Mouse (Mus musculus) forebrain, embryonic 11.5 days (tissue): ENCODE measurements around the gene Hist1h2ad. TPM values are rescaled to one million over a fixed set of nuclear protein-coding genes. Genes with fewer than 3 reads are reported as not detected.
A peak's percentile ranks its signal among the peaks of the same experiment; 100 is the strongest.
"Not testable (repeated sequence)": the region's sequence is repeated elsewhere in the genome, so short reads cannot be mapped to it uniquely, and the experiment has no call there.

Experiments used
- ATAC-seq: fragments of 200-750 bp; cut with Nextera tagmentation; replicated peaks from 2 replicates; pipeline ENCODE4 v1.8.0; 2017; ENCODE audit warnings: moderate TSS enrichment; ENCODE audit not compliant: low FRiP score
- DNase-seq: peaks from one replicate; pipeline ENCODE4 v3.0.0-alpha.2; 2017; ENCODE audit warnings: low spot score
- H3K27ac ChIP-seq: fragments of 300-500 bp; sonication (generic); 2 replicates; pipeline ENCODE4 v1.5.1; 2014; ENCODE audit warnings: low read depth, low read length
- H3K27me3 ChIP-seq: fragments of 300-500 bp; sonication (generic); 2 replicates; pipeline ENCODE4 v1.6.1; 2014; ENCODE audit warnings: mild to moderate bottlenecking, low read length, mixed read lengths; ENCODE audit not compliant: control insufficient read depth, insufficient read depth
- H3K36me3 ChIP-seq: fragments of 300-500 bp; sonication (generic); 2 replicates; pipeline ENCODE4 v1.6.1; 2014; ENCODE audit warnings: mild to moderate bottlenecking, low read length, moderate library complexity, mixed read lengths; ENCODE audit not compliant: control insufficient read depth, insufficient read depth
- H3K4me1 ChIP-seq: fragments of 300-500 bp; sonication (generic); replicated peaks from 2 replicates; pipeline ENCODE4 v1.6.1; 2014; ENCODE audit warnings: low read length, mixed read lengths; ENCODE audit not compliant: control insufficient read depth, insufficient read depth
- H3K4me2 ChIP-seq: fragments of 300-500 bp; sonication (generic); 2 replicates; pipeline ENCODE4 v1.6.1; 2014; ENCODE audit warnings: low read depth, mild to moderate bottlenecking, low read length, moderate library complexity, mixed read lengths; ENCODE audit not compliant: severe bottlenecking
- H3K4me3 ChIP-seq: fragments of 300-500 bp; sonication (generic); 2 replicates; pipeline ENCODE4 v1.5.1; 2014; ENCODE audit warnings: low read depth, low read length
- H3K9ac ChIP-seq: fragments of 300-500 bp; sonication (generic); 2 replicates; pipeline ENCODE4 v1.6.1; 2014; ENCODE audit warnings: low read length
- H3K9me3 ChIP-seq: fragments of 300-500 bp; sonication (generic); 2 replicates; pipeline ENCODE4 v1.6.1; 2016; ENCODE audit warnings: low read length, mixed read lengths; ENCODE audit not compliant: control insufficient read depth
- WGBS: fragments of 180-500 bp; shearing (Covaris S2); extraction: QIAGEN DNeasy Blood & Tissue Kit; methylation state at CpG from one replicate; pipeline ENCODE4 v1.1.7; 2014; 5-methylcytosine and 5-hydroxymethylcytosine counted together
- polyA plus RNA-seq: library from polyadenylated mRNA; unstranded; fragments of >200 nt; fragmentation: Nextera tagmentation; extraction: Ambion mirVana; gene quantifications from 2 replicates; pipeline ENCODE4 v1.2.1, GENCODE M21; 2014

The Hist1h2ad gene
- polyA plus RNA-seq, 1 experiment from 2014 or later: 3.0 TPM

DNA sequence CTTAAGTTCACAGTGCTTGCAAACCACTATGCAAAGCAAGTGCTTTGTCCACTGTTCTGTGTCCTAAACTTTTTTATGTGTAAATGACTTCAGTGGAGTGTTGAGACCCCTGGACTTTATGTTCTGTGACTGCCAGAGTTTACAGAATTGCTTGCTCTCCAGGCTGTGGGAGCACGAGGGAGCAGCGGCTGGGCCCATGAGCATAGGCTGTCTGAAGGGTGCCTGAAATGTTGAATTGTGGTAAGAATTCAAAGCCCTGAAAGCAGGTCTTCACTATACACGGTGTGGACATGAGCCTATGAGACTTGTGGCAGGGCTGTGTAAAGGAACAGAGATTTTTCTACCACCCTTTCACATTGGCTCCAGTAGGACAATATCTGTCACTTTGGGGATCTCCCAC is 37.5 kb downstream of the Hist1h2ad start:
- ATAC-seq (no peak), DNase-seq (no peak)
- 88% methylated on average over 3 of the region's 3 CpGs for WGBS
- Histone ChIP-seq H3K27me3 (no peaks in the 10 kb centered on the region), H3K27ac (no peak overlapping the region), H3K4me3 (no peak overlapping the region), H3K9me3 (no peaks in the 10 kb centered on the region), H3K4me1 (no peaks in the 10 kb centered on the region), H3K9ac (no peak overlapping the region), H3K36me3 (no peaks in the 10 kb centered on the region), H3K4me2 (no peak overlapping the region)

DNA sequence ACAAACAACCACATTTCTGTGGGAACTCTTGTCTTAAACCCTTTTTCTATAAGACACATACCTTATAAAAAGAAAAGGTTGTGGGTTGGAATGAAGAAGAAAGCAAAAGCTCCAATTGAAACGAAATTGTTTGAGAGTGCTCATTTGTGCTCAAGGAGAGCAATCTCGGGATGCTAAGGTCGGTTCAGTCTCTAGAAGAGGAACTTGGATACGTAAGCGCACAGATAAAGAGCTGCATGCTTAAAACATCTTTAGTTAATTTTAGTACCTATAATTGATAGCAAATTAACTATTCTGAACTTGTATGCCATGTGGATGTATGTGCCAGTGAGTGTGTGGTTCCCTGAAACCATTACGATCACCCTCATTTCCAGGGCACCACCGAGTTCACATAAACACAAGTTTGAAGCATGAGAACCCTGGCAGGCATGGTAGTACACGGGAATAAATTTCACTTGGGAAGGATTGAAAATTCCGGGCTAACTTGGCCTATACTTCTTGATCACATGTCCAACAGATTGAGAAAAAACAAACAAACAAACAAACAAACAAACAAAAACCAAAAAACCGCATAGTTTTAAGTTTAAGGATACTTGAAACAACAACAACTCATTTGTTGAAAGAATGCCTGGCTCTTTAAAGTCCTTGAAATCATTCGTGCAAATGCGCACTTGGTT is 46.0 kb downstream of the Hist1h2ad start:
- H3K4me2 ChIP-seq: peak overlapping the region; percentile 84
- no peaks in the 10 kb centered on the region; the same call in 1 of the 2 replicates for H3K4me1 ChIP-seq
- peak overlapping the region; percentile 97 for H3K9ac ChIP-seq
- ATAC-seq (no peak), DNase-seq (no peak)
- H3K27ac ChIP-seq: peak overlapping the region; percentile 100
- H3K9me3 ChIP-seq: no peaks in the 10 kb centered on the region
- H3K27me3 ChIP-seq: no peaks in the 10 kb centered on the region
- WGBS: 55% methylated on average over 12 of the region's 12 CpGs
- peak overlapping the region; percentile 67 for H3K4me3 ChIP-seq
- no peaks in the 10 kb centered on the region for H3K36me3 ChIP-seq

DNA sequence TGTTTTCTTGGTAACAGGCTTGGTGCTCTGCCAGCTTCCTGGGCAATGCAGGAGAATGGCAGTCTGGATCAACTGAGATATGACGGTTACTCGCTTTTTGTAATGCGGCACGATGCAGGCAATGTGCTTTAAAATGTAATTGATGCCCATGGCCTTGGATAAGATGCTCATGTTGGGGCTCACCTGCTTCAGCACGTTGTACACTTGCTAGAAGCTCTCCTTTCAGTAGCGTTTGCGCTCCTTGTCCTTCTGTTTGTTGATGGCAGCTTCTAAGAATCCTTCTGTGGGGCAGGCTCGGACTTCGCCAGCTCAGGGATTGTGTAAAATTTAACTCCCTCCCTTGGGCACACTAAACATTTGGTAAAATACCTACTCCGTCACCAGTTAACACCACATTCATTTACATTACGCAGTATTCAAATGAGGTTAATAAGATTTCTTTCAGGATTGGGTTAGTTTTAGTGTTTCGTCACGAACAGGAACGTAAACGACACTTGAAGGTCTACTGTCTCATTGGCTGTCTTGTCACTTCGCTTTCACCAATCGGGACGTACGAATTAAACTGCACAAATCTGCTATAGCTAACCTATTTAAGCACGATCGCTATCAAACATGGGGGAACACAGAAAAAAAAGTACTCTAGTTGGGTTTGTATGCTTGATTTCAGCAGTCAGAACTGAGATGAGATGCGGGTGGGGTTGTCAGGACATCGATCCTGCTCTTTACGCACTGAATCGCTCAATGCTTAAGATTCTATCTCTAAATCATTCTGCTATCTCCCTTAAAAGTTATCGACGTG is 46.8 kb downstream of the Hist1h2ad start, which contains the start of gene Hist1h2be:
TSS of gene Hist1h2be (minus strand) at position 392 of the 799 bp plus-strand sequence.
- no peaks in the 10 kb centered on the region; the same call in 1 of the 2 replicates for H3K4me1 ChIP-seq
- H3K9ac ChIP-seq: peak within 1 kb of the TSS; percentile 97
- H3K4me3 ChIP-seq: peak within 1 kb of the TSS; percentile 67
- peak; percentile 75 for DNase-seq
- H3K9me3 ChIP-seq: no peaks in the 10 kb centered on the region
- peak within 1 kb of the TSS; percentile 100 for H3K27ac ChIP-seq
- H3K36me3 ChIP-seq: no peaks in the 10 kb centered on the region
- under 1% methylated on average over 27 of the region's 27 CpGs for WGBS
- ATAC-seq: peak; percentile 80
- H3K27me3 ChIP-seq: no peaks in the 10 kb centered on the region
- H3K4me2 ChIP-seq: peak within 1 kb of the TSS; percentile 84

- H3K27me3 ChIP-seq: no peaks in the 10 kb centered on the region
- peak; percentile 85 for ATAC-seq
- no peaks in the 10 kb centered on the region for H3K36me3 ChIP-seq
- peak; percentile 85 for DNase-seq
- peak overlapping the region; percentile 97 for H3K9ac ChIP-seq
- no peaks in the 10 kb centered on the region for H3K9me3 ChIP-seq
- H3K4me3 ChIP-seq: peak overlapping the region; percentile 67
- H3K4me1 ChIP-seq: no peaks in the 10 kb centered on the region; the same call in 1 of the 2 replicates
- H3K4me2 ChIP-seq: peak overlapping the region; percentile 84
- 0% methylated on average over 18 of the region's 18 CpGs for WGBS
- H3K27ac ChIP-seq: peak overlapping the region; percentile 100
Measured at GRCm38 (mm10) chr13:23621532-23622174, 47.5 kb downstream of the Hist1h2ad start.

DNA sequence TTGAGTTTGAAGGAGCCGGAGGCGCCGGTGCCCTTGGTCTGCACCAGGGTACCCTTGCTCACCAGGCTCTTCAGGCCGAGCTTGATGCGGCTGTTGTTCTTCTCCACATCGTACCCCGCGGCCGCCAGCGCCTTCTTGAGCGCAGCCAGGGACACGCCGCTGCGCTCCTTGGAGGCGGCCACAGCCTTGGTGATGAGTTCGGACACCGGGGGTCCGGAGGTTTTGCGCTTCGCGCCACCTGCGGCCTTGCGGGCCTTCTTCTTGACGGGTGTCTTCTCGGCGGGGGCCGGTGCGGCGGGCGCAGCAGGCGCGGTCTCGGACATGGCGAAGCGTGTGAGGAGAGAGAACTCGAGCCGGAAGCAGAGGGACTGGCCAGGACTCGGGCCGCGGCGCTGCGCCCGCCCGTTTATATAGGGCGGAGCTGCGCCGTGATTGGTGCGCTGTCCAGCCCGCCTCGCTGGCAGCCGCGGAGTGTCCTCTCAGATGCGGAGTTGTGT is 48.0 kb downstream of the Hist1h2ad start, which contains the start of gene Hist1h1e:
TSS of gene Hist1h1e (minus strand) at position 384 of the 497 bp plus-strand sequence.
- DNase-seq: peak; percentile 96
- H3K4me1 ChIP-seq, H3K9me3 ChIP-seq, H3K36me3 ChIP-seq, H3K27me3 ChIP-seq: not testable (repeated sequence)
- Histone ChIP-seq H3K9ac (peak within 1 kb of the TSS; percentile 97), H3K4me2 (peak within 1 kb of the TSS; percentile 84), H3K4me3 (peak within 1 kb of the TSS; percentile 67), H3K27ac (peak within 1 kb of the TSS; percentile 100)
- ATAC-seq: peak; percentile 94
- under 1% methylated on average over 46 of the region's 53 CpGs for WGBS

DNA sequence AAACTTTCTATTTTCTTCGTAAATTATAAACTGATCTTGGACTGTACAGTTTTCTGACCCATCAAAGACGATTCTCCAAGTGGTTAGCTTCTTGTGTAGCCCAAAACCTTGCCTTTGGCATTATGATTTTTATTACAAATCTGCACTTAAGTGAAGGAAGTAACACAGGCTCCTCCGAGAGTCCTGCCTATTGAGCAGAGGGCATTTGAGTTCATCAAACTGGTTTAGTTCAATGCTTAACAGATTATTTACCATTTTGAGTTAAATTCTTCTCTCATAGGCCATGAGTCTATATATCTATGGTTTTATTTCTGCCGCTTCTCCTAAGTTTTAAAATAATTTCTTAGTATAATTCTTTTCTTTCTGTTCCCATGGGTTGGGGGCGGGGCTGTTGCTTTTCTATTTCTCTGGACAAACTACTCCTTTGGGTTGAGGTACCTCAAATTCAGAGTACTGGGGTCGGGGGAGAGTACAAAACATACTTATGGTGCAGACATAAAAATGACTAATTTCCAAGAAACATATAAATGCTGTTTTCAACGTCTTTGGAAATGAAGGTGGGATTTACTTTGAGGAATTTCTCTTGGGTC is 48.8 kb downstream of the Hist1h2ad start:
- WGBS: 28% methylated on average over 7 of the region's 7 CpGs
- H3K4me2 ChIP-seq: peak overlapping the region; percentile 84
- H3K9me3 ChIP-seq: no peaks in the 10 kb centered on the region
- no peaks in the 10 kb centered on the region for H3K36me3 ChIP-seq
- peak overlapping the region; percentile 67 for H3K4me3 ChIP-seq
- peak overlapping the region; percentile 97 for H3K9ac ChIP-seq
- DNase-seq (no peak), ATAC-seq (no peak)
- no peaks in the 10 kb centered on the region for H3K27me3 ChIP-seq
- H3K4me1 ChIP-seq: no peaks in the 10 kb centered on the region; the same call in 1 of the 2 replicates
- peak overlapping the region; percentile 100; the same call in 1 of the 2 replicates for H3K27ac ChIP-seq
